Mouse (Mus musculus) hindbrain, postnatal 0 days (tissue): Measurements from ENCODE around the gene Hist1h2bg. TPM values are rescaled to one million over a fixed set of nuclear protein-coding genes. Genes with fewer than 3 reads are reported as not detected.
A peak's percentile ranks its signal among the peaks of the same experiment; 100 is the strongest.
"Not testable (repeated sequence)": the region's sequence is repeated elsewhere in the genome, so short reads cannot be mapped to it uniquely, and the experiment has no call there.

ENCODE experiments used
- ATAC-seq: fragments of 200-750 bp; cut with Nextera tagmentation; 2 replicates; pipeline ENCODE4 v1.8.0; 2017; ENCODE audit warnings: mild to moderate bottlenecking, moderate TSS enrichment, moderate library complexity
- DNase-seq: peaks from one replicate; pipeline ENCODE4 v3.0.0-alpha.2; 2015; ENCODE audit warnings: low spot score
- H3K27ac ChIP-seq: fragments of 300-500 bp; sonication (generic); 2 replicates; pipeline ENCODE4 v1.5.1; 2014; ENCODE audit warnings: mild to moderate bottlenecking
- H3K27me3 ChIP-seq: fragments of 300-500 bp; sonication (generic); 2 replicates; pipeline ENCODE4 v1.6.1; 2014; ENCODE audit warnings: low read length, mixed read lengths; ENCODE audit not compliant: insufficient read depth
- H3K36me3 ChIP-seq: fragments of 300-500 bp; sonication (generic); 2 replicates; pipeline ENCODE4 v1.6.1; 2014; ENCODE audit warnings: low read length, mixed read lengths; ENCODE audit not compliant: insufficient read depth
- H3K4me1 ChIP-seq: fragments of 300-500 bp; sonication (generic); 2 replicates; pipeline ENCODE4 v1.6.1; 2014; ENCODE audit warnings: antibody characterized with exemption, low read length, mixed read lengths; ENCODE audit not compliant: insufficient read depth
- H3K4me2 ChIP-seq: fragments of 300-500 bp; sonication (generic); 2 replicates; pipeline ENCODE4 v1.6.1; 2014; ENCODE audit warnings: low read depth, mild to moderate bottlenecking, low read length, moderate library complexity, mixed read lengths
- H3K4me3 ChIP-seq: fragments of 300-500 bp; sonication (generic); 2 replicates; pipeline ENCODE4 v1.5.1; 2014; ENCODE audit warnings: low read length
- H3K9ac ChIP-seq: fragments of 300-500 bp; sonication (generic); replicated peaks from 2 replicates; pipeline ENCODE4 v1.6.1; 2014; ENCODE audit warnings: mild to moderate bottlenecking, low read length, moderate library complexity, mixed read lengths
- H3K9me3 ChIP-seq: fragments of 300-500 bp; sonication (generic); 2 replicates; pipeline ENCODE4 v1.6.1; 2016; ENCODE audit warnings: low read length, mixed read lengths
- CTCF ChIP-seq: IDR thresholded peaks from 2 replicates; pipeline ENCODE4 v1.5.1; 2016; ENCODE audit warnings: antibody characterized with exemption, control low read depth, low read depth
- WGBS: fragments of 180-500 bp; shearing (Covaris S2); extraction: QIAGEN DNeasy Blood & Tissue Kit; methylation state at CpG from one replicate; pipeline ENCODE4 v1.1.7; 2014; 5-methylcytosine and 5-hydroxymethylcytosine counted together
- polyA plus RNA-seq: library from polyadenylated mRNA; unstranded; fragments of >200 nt; fragmentation: Nextera tagmentation; extraction: Ambion mirVana; gene quantifications from 2 replicates; pipeline ENCODE4 v1.2.1, GENCODE M21; 2015
- total RNA-seq: library from RNA; depleted of rRNA; stranded (reverse); fragments of >200 nt; gene quantifications from 2 replicates; pipeline ENCODE4 v1.2.3, GENCODE M21; 2014

Gene Hist1h2bg
- total and polyA plus RNA-seq, 2 experiments from 2014 or later, result 2.6 to 1,151 TPM

DNA sequence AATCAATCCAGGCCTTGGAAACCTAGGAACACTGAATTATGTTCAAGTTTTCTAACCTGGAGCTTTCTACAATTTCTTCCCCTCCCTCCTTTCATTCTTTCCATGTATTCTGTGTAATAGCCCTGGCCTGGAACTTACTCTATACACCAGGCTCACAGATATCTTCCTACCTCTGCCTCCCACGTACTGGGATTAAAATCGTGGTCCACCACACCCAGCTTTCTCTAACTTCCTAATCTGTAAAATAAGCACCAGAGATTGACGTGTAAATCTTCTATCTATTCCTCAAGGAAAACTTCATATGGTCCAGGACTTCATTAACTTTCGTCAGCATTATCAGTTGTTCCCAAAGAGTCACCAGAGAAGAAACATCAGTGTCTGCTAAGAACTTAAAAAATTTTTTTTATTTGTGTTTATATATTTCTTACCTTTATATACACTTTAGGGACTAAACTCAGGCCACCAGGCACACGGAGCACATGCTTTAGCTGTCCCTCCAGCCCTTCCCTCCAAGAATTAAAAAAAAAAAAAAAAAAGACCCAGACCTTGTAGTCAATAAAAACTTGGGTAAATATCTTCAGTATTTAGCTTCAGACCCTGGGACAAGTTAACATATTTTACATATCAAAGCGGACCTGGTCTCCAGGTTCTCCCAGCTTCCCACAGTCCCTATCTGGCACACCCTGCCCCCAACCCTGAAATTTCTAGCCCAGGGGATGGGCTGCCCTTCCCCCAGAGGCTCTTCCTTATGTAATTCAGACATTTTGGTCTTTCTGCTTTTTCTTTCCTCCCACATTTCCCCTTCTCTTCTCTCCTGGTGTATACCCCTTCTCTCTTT is 11.2 kb downstream of the Hist1h2bg start:
- no peak for TF ChIP-seq CTCF
- Histone ChIP-seq H3K27me3 (no peaks in the 10 kb centered on the region), H3K27ac (peak overlapping the region; percentile 67), H3K4me2 (peak overlapping the region; percentile 77), H3K9me3 (no peaks in the 10 kb centered on the region), H3K4me3 (peak overlapping the region; percentile 45), H3K36me3 (no peaks in the 10 kb centered on the region), H3K4me1 (peaks cover 8% of the 10 kb centered on the region; the same call in 1 of the 2 replicates), H3K9ac (peak overlapping the region; percentile 56)
- 9% methylated on average over 6 of the region's 6 CpGs for WGBS
- DNase-seq (no peak), ATAC-seq (no peak)

DNA sequence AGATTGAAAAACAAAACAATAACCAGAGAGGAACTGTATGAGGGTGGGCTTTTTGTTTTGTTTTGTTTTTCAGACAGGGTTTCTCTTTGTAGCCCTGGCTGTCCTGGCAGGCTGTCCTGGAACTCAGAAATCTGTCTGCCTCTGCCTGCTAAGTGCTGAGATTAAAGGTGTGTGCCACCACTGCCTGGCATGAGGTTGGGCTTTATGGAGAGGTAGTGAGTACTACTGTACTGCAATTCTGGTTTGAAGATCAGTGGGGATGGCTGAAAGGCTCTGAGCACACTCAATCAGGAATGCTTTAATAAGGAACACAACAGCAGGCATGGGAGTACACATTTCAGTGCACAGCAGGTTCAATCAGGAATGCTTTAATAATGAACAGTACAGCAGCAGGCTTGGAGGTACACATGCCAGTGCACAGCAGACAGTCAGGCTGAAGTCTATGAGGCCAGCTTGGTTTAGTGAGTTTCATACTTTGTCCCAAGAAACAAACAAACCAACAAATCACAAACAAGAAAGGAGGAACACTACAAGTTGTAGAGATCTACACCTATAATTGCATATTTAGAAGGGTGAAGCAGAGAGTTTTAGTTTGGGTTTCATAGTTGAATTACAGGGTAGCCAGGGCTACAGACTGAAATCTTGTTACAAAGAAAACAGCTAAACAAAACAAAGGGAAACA is 12.3 kb downstream of the Hist1h2bg start:
- Histone ChIP-seq H3K4me3 (no peak overlapping the region), H3K36me3 (no peaks in the 10 kb centered on the region), H3K4me2 (no peak overlapping the region), H3K27me3 (no peaks in the 10 kb centered on the region), H3K9ac (no peak overlapping the region), H3K9me3 (no peaks in the 10 kb centered on the region), H3K4me1 (peaks cover 8% of the 10 kb centered on the region; the same call in 1 of the 2 replicates), H3K27ac (no peak overlapping the region)
- TF ChIP-seq CTCF, result no peak
- no peak for DNase-seq
- ATAC-seq, result no peak

DNA sequence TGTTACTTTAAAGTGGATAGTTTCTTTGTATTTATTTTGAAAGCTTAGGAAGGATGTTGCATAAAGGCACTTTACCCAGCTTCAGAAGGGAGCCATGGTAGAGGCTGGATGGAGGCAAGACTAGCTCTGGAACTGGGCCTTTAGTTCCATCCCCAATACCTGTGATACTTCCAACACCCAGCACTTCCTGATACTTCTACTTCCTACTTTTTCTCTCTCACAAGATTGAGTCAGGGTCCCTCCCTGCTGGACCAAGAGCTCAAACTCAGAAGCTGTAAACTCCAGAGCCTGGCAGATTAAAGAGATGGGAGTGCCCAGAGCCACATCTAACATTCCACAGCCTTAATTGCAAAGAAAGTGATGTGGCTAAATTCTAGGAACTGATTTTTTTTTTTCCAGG is 13.1 kb downstream of the Hist1h2bg start:
- H3K4me1 ChIP-seq, result peaks cover 8% of the 10 kb centered on the region; the same call in 1 of the 2 replicates
- DNase-seq, result no peak
- H3K27me3 ChIP-seq, result no peaks in the 10 kb centered on the region
- H3K4me3 ChIP-seq, result peak overlapping the region; percentile 49
- TF ChIP-seq CTCF, result no peak
- ATAC-seq, result no peak
- no peaks in the 10 kb centered on the region for H3K36me3 ChIP-seq
- H3K9me3 ChIP-seq, result no peaks in the 10 kb centered on the region
- peak overlapping the region; percentile 92 for H3K27ac ChIP-seq
- peak overlapping the region; percentile 94 for H3K4me2 ChIP-seq
- H3K9ac ChIP-seq, result peak overlapping the region; percentile 68

DNA sequence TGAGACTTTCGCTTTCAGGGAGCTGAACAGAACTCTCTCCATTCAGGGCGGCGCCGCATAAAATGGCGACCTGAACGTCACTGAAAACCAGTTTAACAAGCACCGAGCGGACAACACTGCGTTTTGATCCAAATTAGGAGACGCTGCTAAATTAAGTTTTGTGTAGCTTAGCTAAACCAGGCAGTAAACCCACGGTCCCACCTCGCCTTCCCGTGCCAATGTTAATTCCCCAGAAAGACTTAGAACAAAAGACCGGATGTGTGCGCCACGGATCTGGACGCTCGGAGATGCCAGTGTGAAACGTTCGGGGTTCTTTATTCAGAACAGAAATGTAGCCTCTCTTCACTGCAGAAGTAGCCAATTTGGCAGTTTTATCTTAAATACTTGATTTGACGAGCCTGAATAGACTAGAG is 13.8 kb downstream of the Hist1h2bg start:
- 0 out of 2 replicates have a peak, but pooled peaks have one; percentile 19 for ATAC-seq

DNA sequence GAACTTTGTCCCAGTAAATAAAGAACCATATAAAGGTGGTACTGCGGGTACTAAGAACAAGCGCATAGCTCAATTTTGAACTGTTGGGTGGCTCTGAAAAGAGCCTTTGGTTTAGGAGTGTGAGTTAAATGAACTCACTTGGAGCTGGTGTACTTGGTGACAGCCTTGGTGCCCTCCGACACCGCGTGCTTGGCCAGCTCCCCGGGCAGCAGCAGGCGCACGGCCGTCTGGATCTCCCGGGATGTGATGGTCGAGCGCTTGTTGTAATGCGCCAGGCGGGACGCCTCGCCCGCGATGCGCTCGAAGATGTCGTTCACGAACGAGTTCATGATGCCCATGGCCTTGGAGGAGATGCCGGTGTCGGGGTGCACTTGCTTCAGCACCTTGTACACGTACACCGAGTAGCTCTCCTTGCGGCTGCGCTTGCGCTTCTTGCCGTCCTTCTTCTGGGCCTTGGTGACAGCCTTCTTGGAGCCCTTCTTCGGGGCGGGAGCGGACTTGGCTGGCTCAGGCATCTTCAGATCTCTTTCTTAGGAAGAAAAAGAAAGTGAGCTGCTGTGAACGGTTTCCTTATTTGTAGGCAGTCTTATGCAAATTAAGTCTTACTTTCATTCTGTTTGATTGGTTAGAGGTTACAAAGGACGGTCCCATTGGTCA is 14.4 kb downstream of the Hist1h2bg start:
- ATAC-seq, result peak; percentile 89
- H3K9me3 ChIP-seq, H3K36me3 ChIP-seq, H3K4me1 ChIP-seq, H3K27me3 ChIP-seq: not testable (repeated sequence)
- peak overlapping the region; percentile 94 for H3K4me2 ChIP-seq
- WGBS, result under 1% methylated on average over 18 of the region's 36 CpGs
- peak overlapping the region; percentile 49 for H3K4me3 ChIP-seq
- peak overlapping the region; percentile 68 for H3K9ac ChIP-seq
- peak; percentile 91 for DNase-seq
- H3K27ac ChIP-seq, result peak overlapping the region; percentile 92

More for the DNA sequence above, 13.8 kb downstream of the Hist1h2bg start:
- H3K27ac ChIP-seq, result peak overlapping the region; percentile 92
- under 1% methylated on average over 21 of the region's 21 CpGs for WGBS
- peak overlapping the region; percentile 94 for H3K4me2 ChIP-seq
- H3K9me3 ChIP-seq, result no peaks in the 10 kb centered on the region
- H3K9ac ChIP-seq, result peak overlapping the region; percentile 68
- peak overlapping the region; percentile 49 for H3K4me3 ChIP-seq
- H3K36me3 ChIP-seq, result no peaks in the 10 kb centered on the region
- TF ChIP-seq CTCF, result no peak
- peak; percentile 72 for DNase-seq
- no peaks in the 10 kb centered on the region for H3K27me3 ChIP-seq
- peaks cover 8% of the 10 kb centered on the region; the same call in 1 of the 2 replicates for H3K4me1 ChIP-seq

DNA sequence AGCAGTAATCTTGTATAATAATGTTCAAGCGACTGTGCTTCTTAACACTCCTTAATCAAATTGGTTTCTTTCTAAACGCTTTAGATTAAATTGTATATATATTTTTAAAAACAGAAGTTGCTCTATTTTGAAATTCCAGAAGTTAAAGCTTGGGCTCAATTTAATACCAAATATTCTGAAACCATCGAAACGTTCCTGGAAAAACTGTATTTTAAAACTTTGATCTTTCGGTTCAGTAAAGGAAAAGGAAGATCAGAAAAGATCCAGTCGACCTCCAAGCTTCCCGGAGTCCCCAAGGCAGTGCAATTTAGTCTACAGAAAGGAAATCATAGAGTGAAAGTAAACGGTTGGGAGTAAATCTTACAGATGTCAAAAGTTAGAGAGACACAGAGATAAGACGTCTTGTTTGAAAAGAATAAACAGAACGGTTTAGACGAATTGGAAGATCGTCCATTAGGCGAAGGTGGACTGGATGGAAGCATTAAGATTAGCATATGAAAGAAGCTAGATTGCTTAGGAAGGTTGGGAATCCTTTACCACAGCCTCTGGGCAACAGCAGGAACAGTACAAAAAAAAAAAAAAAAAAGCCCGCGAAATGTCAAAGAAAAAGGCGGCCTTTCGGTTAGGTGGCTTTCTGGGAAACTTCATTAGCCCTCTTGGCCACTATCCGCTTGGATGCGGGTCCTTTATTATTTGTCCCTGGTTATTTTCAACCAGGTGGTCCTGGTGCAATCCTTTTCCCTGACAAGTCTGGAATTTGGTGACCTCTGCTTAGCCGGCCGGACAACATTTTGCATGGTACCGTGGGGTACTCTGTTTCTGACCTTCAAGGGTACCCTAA is 15.1 kb downstream of the Hist1h2bg start:
- H3K4me3 ChIP-seq, result peak overlapping the region; percentile 49
- no peaks in the 10 kb centered on the region for H3K9me3 ChIP-seq
- peak overlapping the region; percentile 67 for H3K27ac ChIP-seq
- H3K27me3 ChIP-seq, result no peaks in the 10 kb centered on the region
- DNase-seq (peak; percentile 24), ATAC-seq (no peak)
- H3K9ac ChIP-seq, result peak overlapping the region; percentile 21
- 1% methylated on average over 22 of the region's 22 CpGs for WGBS
- H3K36me3 ChIP-seq, result no peaks in the 10 kb centered on the region
- peaks cover 8% of the 10 kb centered on the region; the same call in 1 of the 2 replicates for H3K4me1 ChIP-seq
- TF ChIP-seq CTCF, result no peak
- peak overlapping the region; percentile 94 for H3K4me2 ChIP-seq
